Mouse (Mus musculus) MEL (cell line): Measurements from ENCODE around the gene Fam69b.
A peak's percentile ranks its signal among the peaks of the same experiment; 100 is the strongest.

ENCODE experiments used
- CTCF ChIP-seq, 3 experiments: IDR thresholded peaks in 2 of 3; conservative IDR thresholded peaks in 1 of 3; 2 replicates each; pipeline ENCODE4 v1.5.1; 2011 to 2012; ENCODE audit warnings: low read length in 3 of 3, low read depth in 2 of 3, mild to moderate bottlenecking in 2 of 3, improper control_type of control experiment in 1 of 3, inconsistent platforms in 1 of 3, mixed read lengths in 1 of 3, moderate library complexity in 1 of 3; ENCODE audit not compliant: control insufficient read depth in 1 of 3, insufficient read depth in 1 of 3, poor library complexity in 1 of 3, severe bottlenecking in 1 of 3
- EP300 ChIP-seq, 2 experiments: IDR thresholded peaks; 2 replicates each; pipeline ENCODE4 v1.6.1; 2011; ENCODE audit warnings: improper control_type of control experiment in 2 of 2, low read length in 2 of 2, low read depth in 1 of 2, mild to moderate bottlenecking in 1 of 2
- GATA1 ChIP-seq: IDR thresholded peaks from 2 replicates; pipeline ENCODE4 v1.6.1; 2011; ENCODE audit warnings: low read depth, low read length, improper control_type of control experiment
- MYB ChIP-seq: IDR thresholded peaks from 2 replicates; pipeline ENCODE4 v1.6.1; 2011; ENCODE audit warnings: mild to moderate bottlenecking, low read depth, low read length, improper control_type of control experiment
- NELFE ChIP-seq: IDR thresholded peaks from 2 replicates; pipeline ENCODE4 v1.6.1; 2011; ENCODE audit warnings: low read depth, low read length, improper control_type of control experiment
- POLR2A ChIP-seq, 2 experiments: IDR thresholded peaks; 2 replicates each; pipeline ENCODE4 v1.6.1; 2011 to 2012; ENCODE audit warnings: low read length in 2 of 2, mild to moderate bottlenecking in 2 of 2, control low read depth in 1 of 2, improper control_type of control experiment in 1 of 2, low read depth in 1 of 2, moderate library complexity in 1 of 2; ENCODE audit not compliant: control insufficient read depth in 1 of 2, insufficient read depth in 1 of 2, poor library complexity in 1 of 2
- POLR2AphosphoS5 ChIP-seq: IDR thresholded peaks from 2 replicates; pipeline ENCODE4 v1.6.1; 2012; ENCODE audit warnings: low read depth, borderline replicate concordance, mild to moderate bottlenecking, inconsistent platforms, low read length, moderate library complexity, mixed read lengths
- SMC3 ChIP-seq: IDR thresholded peaks from 2 replicates; pipeline ENCODE4 v1.6.1; 2011; ENCODE audit warnings: low read depth, low read length, improper control_type of control experiment

DNA sequence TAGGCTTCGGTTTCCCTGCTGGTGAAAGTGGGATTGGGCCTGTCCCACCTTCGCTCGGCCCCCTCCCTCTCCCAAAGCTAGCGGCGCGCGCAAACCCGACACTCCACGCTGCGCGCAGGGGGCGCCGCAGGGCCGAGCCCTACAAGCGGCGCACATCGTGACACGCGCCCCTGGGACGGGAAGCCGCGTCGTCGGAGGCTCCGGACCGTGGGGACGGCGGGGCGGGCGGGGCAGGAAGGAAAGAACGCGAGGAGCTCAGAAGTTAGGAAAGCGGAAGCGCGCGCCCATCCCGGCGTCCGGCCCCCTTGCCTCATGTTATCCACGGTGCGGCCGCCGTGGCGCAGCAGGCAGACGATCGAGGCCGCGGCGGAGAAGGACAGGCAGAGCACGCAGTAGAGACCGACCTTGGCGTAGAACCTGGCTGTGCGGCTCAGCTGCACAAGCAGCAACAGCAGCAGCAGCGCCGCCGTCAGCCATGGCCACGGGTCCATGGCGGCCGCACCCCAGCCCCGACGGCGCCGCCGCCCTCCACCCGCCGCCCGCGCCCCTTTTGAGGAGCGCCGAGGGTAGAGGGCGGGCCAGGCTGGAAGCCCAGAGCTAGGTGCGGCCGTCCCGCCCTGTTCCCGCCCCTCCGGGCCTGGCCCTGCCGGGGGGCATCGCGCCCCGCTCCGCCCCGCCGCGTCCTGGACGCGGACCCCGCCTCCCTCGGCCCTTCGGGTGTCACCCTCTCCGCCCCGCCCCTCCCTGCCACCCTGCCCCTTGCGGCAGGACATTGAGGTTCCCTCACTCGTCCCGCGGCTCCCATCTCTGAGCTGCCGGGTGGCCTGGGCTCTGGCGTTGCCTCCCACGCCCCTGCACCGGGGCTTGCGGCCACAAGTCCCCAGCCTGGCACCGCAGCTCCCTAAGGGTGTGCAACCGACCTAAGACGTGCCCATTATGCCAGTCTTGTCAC, 24.3 kb upstream of the Fam69b start, which contains the start of gene Agpat2:
- TF ChIP-seq CTCF (IDR thresholded peaks at IDR 0.05 in 2 of 3, conservative IDR thresholded peaks at IDR 0.05 in 1 of 3; ENCODE audit: control insufficient read depth in 1 of 3, insufficient read depth in 1 of 3, low read depth in 2 of 3, low read length in 3 of 3, poor library complexity in 1 of 3, severe bottlenecking in 1 of 3), result peak in 1 of 3 experiments; percentile 11; a peak in 1 of 6 replicates
- TF ChIP-seq GATA1, result no peak
- no peak; the same call in none of the 2 replicates for TF ChIP-seq NELFE
- no peak for TF ChIP-seq SMC3
- TF ChIP-seq EP300 (IDR thresholded peaks at IDR 0.05; ENCODE audit: low read depth in 1 of 2, low read length in 2 of 2), result 0 out of 4 replicates have a peak, but pooled peaks of 1 of the 2 experiments have one; percentile 19
- peak; percentile 62 to 82; a peak in 3 of 4 replicates for TF ChIP-seq POLR2A (IDR thresholded peaks at IDR 0.05; ENCODE audit: control insufficient read depth in 1 of 2, insufficient read depth in 1 of 2, low read depth in 1 of 2, low read length in 2 of 2, poor library complexity in 1 of 2)
- no peak for TF ChIP-seq MYB
- no peak for TF ChIP-seq POLR2AphosphoS5
